Mouse (Mus musculus): ENCODE results near the gene Naa40. TPM values are rescaled to one million over a fixed set of nuclear protein-coding genes. Genes with fewer than 3 reads are reported as not detected.

Naa40 gene
- total RNA-seq, 2 experiments from 2014 or later = 18.6 to 25.6 TPM

DNA sequence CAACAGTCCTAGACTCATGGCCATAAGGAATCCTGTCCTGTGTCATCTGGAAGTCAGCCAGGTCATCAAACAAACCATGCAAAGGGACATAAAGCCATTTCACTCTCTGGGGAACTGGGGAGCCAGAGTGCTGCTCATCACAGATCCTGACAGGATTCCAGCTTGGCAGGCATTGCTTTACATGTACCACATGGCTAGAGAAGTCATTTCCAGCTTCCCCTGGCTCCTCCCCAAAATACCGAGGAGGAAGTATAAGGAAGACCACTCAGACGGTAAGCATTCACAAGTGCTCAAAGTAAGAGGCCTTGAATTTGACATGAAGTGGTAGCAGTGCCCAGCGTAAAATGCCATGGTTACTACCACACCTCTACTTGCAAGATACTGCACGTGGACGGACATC lies 26.5 kb downstream of the Naa40 start:
- no peak for DNase-seq

DNA sequence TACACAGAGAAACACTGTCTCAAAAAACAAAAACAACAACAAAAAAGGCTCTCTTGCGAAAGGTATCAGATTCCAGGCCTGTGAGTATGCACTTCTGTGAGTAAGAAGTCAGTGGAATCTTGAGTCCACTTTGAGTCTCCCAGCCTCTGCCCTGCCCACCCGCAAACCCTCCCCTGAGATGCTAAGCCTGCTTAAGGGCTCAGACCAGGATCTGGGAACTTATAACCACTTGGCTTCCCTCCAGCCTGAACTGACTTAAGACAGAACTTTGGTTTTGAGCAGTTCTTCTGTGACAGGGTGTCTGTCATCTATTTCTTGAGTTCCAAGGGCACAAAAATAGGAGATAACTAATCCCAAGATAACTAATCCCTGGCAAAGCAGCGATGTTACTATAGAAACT lies 28.0 kb downstream of the Naa40 start:
- DNase-seq = no peak

- DNase-seq = no peak
Observed at GRCm38 (mm10) chr19:7212216-7212615, 28.8 kb downstream of the Naa40 start.

DNA sequence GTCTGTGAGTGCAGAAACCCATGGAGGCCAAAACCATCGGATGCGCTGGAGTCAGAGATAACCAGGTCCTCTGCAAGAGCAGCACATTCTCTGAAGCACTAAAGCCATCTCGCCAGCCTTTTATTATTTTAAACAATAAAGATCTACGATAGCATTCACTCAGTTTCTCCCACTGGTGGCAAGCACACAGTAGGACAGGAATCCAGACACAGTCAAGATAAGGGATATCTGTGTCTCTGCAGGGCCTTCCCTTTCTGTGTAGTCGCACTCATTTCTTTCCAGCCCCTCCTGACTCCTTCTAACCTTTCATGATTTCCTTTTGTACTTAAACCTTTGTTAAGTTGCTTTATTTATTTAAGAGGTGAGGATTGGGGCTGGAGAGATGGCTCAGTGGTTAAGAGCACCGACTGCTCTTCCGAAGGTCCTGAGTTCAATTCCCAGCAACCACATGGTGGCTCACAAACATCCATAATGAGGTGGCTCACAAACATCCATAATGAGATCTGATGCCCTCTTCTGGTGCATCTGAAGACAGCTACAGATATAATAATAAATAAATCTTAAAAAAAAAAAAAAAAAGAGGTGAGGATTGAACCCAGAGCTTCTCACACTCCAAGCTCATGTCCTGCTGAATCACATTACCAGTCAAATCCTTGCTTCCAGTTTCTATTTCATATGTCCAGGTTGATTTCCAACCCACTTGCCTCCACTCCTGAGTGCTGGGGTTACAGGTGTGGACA lies 30.9 kb downstream of the Naa40 start:
- no peak for DNase-seq

GRCm38 (mm10) chr19:7205753-7206736 lies 34.9 kb downstream of the Naa40 start, which contains the start of gene Otub1:
Otub1 (minus strand) TSS chr19:7206316.
- peak; percentile 96 for DNase-seq

- DNase-seq = no peak
Observed at GRCm38 (mm10) chr19:7205326-7205725, 35.7 kb downstream of the Naa40 start.

GRCm38 (mm10) chr19:7204898-7205297 lies 36.1 kb downstream of the Naa40 start:
- no peak for DNase-seq

GRCm38 (mm10) chr19:7200427-7200826 lies 40.6 kb downstream of the Naa40 start:
- DNase-seq = peak; percentile 39 to 41

GRCm38 (mm10) chr19:7199089-7199488 lies 41.9 kb downstream of the Naa40 start:
- no peak for DNase-seq

DNA sequence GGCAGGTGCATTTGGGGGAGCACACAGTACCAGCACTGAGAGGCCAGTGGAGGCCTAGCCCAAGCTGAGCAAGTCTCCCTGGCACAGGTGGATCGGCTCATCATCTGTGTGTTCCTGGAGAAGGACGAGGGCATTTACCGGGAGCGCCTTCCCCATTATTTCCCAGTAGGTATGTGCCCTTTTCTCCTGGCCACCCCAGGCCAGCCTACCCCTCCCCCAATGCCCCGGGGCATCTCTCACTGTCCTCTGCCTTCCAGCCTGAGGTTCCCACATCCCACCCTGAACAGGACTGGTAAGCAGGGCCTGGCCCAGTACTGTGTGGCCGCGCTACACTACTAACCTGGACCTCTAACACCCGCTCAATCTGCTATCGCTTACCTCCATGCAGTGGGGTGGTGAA lies 43.5 kb downstream of the Naa40 start:
- no peak for DNase-seq

DNA sequence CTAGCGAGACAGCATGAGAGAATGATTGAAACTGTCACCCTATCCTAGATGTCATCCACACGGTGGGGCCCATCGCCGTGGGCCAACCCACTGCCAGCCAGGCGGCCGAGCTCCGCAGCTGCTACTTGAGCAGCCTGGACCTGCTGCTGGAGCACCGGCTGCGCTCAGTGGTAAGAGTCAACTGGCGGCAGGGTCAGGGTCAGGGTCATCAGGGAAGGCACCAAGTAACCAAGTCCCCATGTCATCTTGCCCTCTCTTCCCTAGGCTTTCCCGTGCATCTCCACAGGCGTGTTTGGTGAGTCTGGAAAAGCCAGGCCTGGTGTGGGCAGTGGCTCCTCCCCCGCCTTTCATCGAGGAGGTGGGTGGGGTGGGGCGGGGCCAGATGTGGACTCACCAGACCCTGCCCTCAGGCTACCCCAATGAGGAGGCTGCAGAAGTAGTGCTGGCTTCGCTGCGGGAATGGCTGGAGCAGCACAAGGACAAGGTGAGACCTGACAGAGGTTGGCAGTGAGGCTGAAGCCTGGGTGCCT lies 44.2 kb downstream of the Naa40 start:
- peak; percentile 57 to 68 for DNase-seq

DNA sequence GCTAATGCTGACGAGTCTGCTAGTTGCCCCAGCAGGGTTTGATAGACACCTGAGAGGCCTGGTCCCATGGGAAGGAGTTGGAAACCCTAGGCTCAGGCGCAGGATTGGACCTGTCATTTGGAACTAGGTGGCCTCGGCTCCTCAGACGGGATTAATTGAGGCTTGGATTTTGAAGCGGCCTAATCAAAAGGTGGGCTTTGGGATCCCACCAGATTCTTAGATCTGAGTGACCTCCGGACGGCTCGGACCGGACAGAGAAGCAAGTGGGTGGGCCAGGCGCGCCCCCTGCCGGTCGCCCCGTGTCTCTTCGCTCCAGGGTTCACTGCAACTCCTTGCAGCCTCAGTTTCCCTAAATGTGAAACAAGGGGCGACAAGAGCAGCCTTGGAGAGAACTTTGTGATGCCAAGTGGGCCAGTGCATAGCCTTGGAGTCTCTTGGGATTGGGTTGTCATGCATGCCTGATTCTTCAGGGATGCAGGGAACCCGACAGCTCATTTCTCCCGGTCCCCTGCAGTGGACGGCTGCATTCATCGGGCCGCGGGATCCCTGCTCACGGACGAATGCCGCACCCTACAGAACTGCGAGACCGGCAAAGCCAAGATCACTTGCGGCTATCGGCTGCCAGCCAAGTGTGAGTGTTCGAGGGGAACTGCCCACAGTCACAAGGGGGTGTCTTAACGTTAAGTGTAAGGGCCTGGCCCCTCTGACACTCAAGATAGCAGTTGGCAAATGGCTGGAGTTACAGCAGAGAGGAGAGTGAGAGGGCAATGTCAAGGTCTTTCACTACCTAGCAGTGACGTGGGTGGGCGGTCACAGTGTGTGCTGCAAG lies 44.9 kb downstream of the Naa40 start:
- DNase-seq = peak; percentile 73 to 87

DNA sequence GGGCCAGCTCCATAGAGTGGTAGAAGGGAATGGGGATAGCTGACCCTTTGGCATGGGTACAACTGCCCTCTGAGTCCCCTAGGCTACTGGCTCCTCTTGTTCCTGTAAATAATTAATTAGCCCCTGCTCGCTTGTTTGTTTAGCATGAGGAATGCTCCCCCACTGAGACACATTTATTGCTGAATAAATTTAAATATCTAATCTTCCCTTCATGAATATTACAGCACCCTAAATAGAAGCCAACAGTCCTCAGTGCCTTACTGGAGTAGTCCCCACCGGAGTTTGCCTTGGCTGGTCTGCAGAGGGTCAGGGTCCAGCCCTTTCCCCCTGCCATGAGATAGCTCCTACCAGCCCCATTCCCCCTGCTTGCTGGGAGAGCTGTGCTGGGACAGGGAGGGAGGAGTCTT lies 48.4 kb downstream of the Naa40 start:
- no peak for DNase-seq

GRCm38 (mm10) chr19:7191639-7192038 lies 49.3 kb downstream of the Naa40 start:
- no peak for DNase-seq

- no peak for DNase-seq
Observed at GRCm38 (mm10) chr19:7190986-7191385, 50.0 kb downstream of the Naa40 start.

DNA sequence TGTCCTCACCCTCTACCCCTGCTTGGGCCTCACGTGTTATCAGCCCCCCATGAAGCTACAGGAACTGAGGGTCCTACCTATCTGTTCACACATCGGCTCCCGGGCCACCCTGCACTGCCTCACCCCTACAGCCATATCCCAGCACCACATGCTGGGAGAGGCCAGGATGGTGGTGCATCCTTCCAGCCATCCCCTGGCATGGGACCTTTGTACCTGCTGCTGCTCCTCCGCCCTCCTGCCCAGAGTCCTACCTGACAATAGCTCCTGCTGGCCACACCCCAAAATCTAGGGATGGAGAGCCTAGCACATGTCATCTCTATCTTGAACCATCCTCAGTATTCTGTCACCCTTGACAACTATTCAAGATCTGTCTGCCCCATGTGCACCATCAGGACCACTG lies 52.0 kb downstream of the Naa40 start:
- DNase-seq = no peak

DNA sequence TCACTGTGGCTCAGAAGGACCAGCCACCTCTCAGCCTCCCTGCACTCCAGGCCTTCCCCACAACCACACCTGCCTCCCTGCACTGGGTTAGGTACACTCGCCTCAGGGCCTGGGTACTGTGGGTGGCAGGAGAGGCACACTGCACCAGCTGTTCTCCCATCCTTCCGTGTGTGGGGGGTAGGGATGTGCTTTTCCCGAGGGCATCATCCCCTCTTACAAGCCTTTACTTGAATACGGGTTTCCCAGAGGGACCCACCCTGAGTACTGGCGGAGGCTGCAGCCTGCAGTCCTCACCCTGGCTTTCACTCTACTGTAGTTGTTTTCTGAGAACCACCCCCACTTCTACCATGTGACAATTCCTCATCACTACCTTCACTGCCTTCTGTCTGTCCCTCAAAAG lies 53.8 kb downstream of the Naa40 start:
- DNase-seq = no peak

DNA sequence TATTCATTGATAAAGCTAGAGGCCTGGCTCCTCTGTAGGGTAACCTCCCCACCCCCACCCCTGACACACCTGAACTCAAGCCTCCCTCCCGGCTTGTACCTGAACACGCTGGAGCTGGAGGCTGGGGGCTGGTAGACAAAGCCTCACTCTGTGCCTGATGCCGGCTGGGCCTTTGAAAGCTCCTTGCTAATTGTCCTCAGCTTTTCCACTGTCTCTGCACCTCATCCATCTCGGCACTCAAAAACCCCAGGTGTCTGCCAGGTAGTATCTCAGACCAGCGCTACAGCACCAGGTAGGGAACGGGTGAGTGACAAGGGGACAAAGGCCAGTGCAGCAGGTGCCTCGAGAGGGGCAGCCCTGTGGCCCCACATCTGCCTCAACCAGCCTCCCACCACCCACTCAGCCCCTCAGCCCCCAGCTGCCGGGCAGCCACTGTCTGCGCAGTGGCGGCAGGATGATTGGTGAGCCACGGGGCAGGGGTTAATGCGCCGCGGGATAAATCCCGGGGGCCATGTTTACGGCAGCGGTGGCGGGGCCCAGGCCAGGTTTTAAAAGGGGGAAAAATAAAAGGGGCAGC lies 55.2 kb downstream of the Naa40 start:
- DNase-seq = no peak

GRCm38 (mm10) chr19:7185059-7185458 lies 55.9 kb downstream of the Naa40 start:
- DNase-seq = no peak

GRCm38 (mm10) chr19:7183419-7183818 lies 57.6 kb downstream of the Naa40 start:
- no peak for DNase-seq

- peak; percentile 73 to 74 for DNase-seq
Observed at GRCm38 (mm10) chr19:7182273-7182949, 58.6 kb downstream of the Naa40 start.
